ENCODE assay signal across 14 mouse cellular contexts in genomic region chr5:103592706-103593105, GRCm38 (mm10). TPM values are rescaled to one million over a fixed set of nuclear protein-coding genes. Genes with fewer than 3 reads are reported as not detected.
DNase-seq lines count a peak whose midpoint lies in the region; ATAC-seq and TF ChIP-seq lines count a peak whose summit lies in the region.
"Had no signal": no experiment of that assay in that cellular context is flagged by ENCODE, and none has a peak within 500 bp of the region (broad histone marks: within the 10 kb centered on the region; RNA-seq: fewer than 3 reads in every experiment).

No protein-coding gene starts in this region.

- no peaks in the 10 kb centered on the region for H3K27me3 ChIP-seq in Patski
- H3K27me3 ChIP-seq: limb, embryonic 15.5 days had no signal

- DNase-seq in layer of hippocampus, adult 9-10 months (ENCODE audit: low spot score): peak; percentile 8
- no peak for DNase-seq in layer of hippocampus, postnatal 25 days (ENCODE audit: extremely low spot score in 1 of 2, low spot score in 1 of 2)
- peak; percentile 31 for DNase-seq in CD4-positive helper T cell, adult 2 months (ENCODE audit: low read depth, low spot score)
- DNase-seq in Patski (ENCODE audit: low read depth, low spot score): no peak
- DNase-seq in induced T-regulatory cell, adult 2 months (ENCODE audit: low read depth): peak; percentile 49
- no peak for DNase-seq in spleen, postnatal 4 days (ENCODE audit: low spot score in 2 of 2)
- no peak for DNase-seq in thymus, adult 18-20 months
- DNase-seq in lung, adult 18-20 months: no peak
- DNase-seq: adrenal gland, postnatal 10 days; kidney, postnatal 25 days; lung, postnatal 4 days had no signal

- peak; percentile 14 for ATAC-seq in Patski
- ATAC-seq: inflammation-experienced regulatory T-cells, adult 6 months had no signal

- CTCF ChIA-PET in Patski (lab: Charles Lee): interaction anchor here (0.7 to 1.8 kb wide), 2 partner anchors 11 to 20 kb away, joined by 3 to 7 read pairs; no protein-coding TSS in a partner anchor

- no peak for TF ChIP-seq CTCF in Patski (IDR thresholded peaks at IDR 0.05)

- POLR2A ChIA-PET in Patski (lab: Charles Lee): interaction anchor here (1.1 to 1.5 kb wide), 3 partner anchors 10 to 243 kb away, joined by 3 to 5 read pairs (median 3); no protein-coding TSS in a partner anchor

- in situ Hi-C loops in Patski (cut with MboI; ENCODE audit: low pct_unique_long_range_greater_than_20kb): no loop called here

RNA-seq across cellular contexts. Expression of gene Slc10a6, which starts 36.5 kb away (rescaled TPM):
- total RNA-seq in layer of hippocampus, postnatal 25 days (2021): under 1 TPM in 1 of 2 experiments, not detected in 1; 0.12 TPM
- polyA plus RNA-seq in Patski (2021): not detected
- polyA plus RNA-seq: G1E had no signal

Comparison
In these comparisons a context has a peak if more than half of its experiments do, and no peak if none do; other contexts are left out.
1. DNase-seq: peak in layer of hippocampus, adult 9-10 months (single experiment), CD4-positive helper T cell, adult 2 months (single experiment) and induced T-regulatory cell, adult 2 months (single experiment); none in layer of hippocampus, postnatal 25 days (0 of 2), Patski (single experiment), spleen, postnatal 4 days (0 of 2), thymus, adult 18-20 months (0 of 2) and lung, adult 18-20 months (0 of 2).